Mouse (Mus musculus) A20 (cell line): ENCODE results near the gene Fgd3.

Source experiments
- DNase-seq: peaks from one replicate; pipeline ENCODE4 v3.0.0-alpha.2; 2011; ENCODE audit warnings: low read depth, low spot score

The Fgd3 gene

GRCm38 (mm10) chr13:49320040-49320439, at the start of gene Fgd3:
TSS of gene Fgd3 (minus strand) at chr13:49320311.
- DNase-seq: no peak

GRCm38 (mm10) chr13:49369404-49369803, 49.3 kb upstream of the Fgd3 start:
- no peak for DNase-seq

GRCm38 (mm10) chr13:49367657-49368440, 47.7 kb upstream of the Fgd3 start:
- no peak for DNase-seq

- no peak for DNase-seq
These were observed 44.6 kb upstream of the Fgd3 start for GRCm38 (mm10) chr13:49364716-49365115.

GRCm38 (mm10) chr13:49362804-49363203, 42.7 kb upstream of the Fgd3 start:
- no peak for DNase-seq

- no peak for DNase-seq
These were observed 42.3 kb upstream of the Fgd3 start for GRCm38 (mm10) chr13:49362364-49362763.

GRCm38 (mm10) chr13:49360906-49361406, 40.8 kb upstream of the Fgd3 start:
- peak; percentile 30 for DNase-seq

GRCm38 (mm10) chr13:49358184-49358583, 38.1 kb upstream of the Fgd3 start:
- DNase-seq: no peak

GRCm38 (mm10) chr13:49357367-49358026, 37.4 kb upstream of the Fgd3 start:
- no peak for DNase-seq

GRCm38 (mm10) chr13:49356090-49356489, 36.0 kb upstream of the Fgd3 start:
- no peak for DNase-seq

- no peak for DNase-seq
These were observed 35.5 kb upstream of the Fgd3 start for GRCm38 (mm10) chr13:49355461-49356061.

GRCm38 (mm10) chr13:49353991-49354507, 33.9 kb upstream of the Fgd3 start:
- no peak for DNase-seq

GRCm38 (mm10) chr13:49353422-49353821, 33.3 kb upstream of the Fgd3 start:
- DNase-seq: no peak

GRCm38 (mm10) chr13:49352581-49353159, 32.6 kb upstream of the Fgd3 start:
- DNase-seq: peak; percentile 65

GRCm38 (mm10) chr13:49349836-49350505, 29.9 kb upstream of the Fgd3 start:
- DNase-seq: no peak

GRCm38 (mm10) chr13:49349335-49349734, 29.2 kb upstream of the Fgd3 start:
- DNase-seq: peak; percentile 90

- peak; percentile 76 for DNase-seq
These were observed 28.4 kb upstream of the Fgd3 start for GRCm38 (mm10) chr13:49348522-49348921.

- DNase-seq: no peak
These were observed 25.4 kb upstream of the Fgd3 start for GRCm38 (mm10) chr13:49345476-49345875.

- no peak for DNase-seq
These were observed 24.5 kb upstream of the Fgd3 start for GRCm38 (mm10) chr13:49344567-49344966.

GRCm38 (mm10) chr13:49342723-49343100, 22.6 kb upstream of the Fgd3 start:
- no peak for DNase-seq
